Mouse (Mus musculus): ENCODE measurements at regions not wholly inside any gene's neighbourhood (a gene's known extent, or its start where the extent isn't known, plus 50 kb on each side); places are given as distances from the start of the nearest gene placed in this dataset.
"Not testable (repeated sequence)": the region's sequence is repeated elsewhere in the genome, so short reads cannot be mapped to it uniquely, and the experiment has no call there.

- no peak for DNase-seq (ENCODE audit: low read depth, low spot score)
Measured at GRCm38 (mm10) chr4:27529565-27529964, 1182.9 kb upstream of the Manea start.

GRCm38 (mm10) chr4:27520295-27520694, 1173.6 kb upstream of the Manea start:
- DNase-seq (ENCODE audit: low read depth, low spot score) = no peak

- peak; percentile 26 for DNase-seq (ENCODE audit: low read depth, low spot score)
Measured at GRCm38 (mm10) chr4:27504829-27505804, 1158.4 kb upstream of the Manea start.

GRCm38 (mm10) chr4:27497926-27498325, 1151.2 kb upstream of the Manea start:
- DNase-seq (ENCODE audit: low read depth, low spot score) = peak; percentile 91

- peak; percentile 10 for DNase-seq (ENCODE audit: low read depth, low spot score)
Measured at GRCm38 (mm10) chr4:27497274-27497673, 1150.6 kb upstream of the Manea start.

- peak; percentile 74 for DNase-seq (ENCODE audit: low read depth, low spot score)
Measured at GRCm38 (mm10) chr4:27491312-27491711, 1144.6 kb upstream of the Manea start.

GRCm38 (mm10) chr4:27449901-27450300, 1103.2 kb upstream of the Manea start:
- DNase-seq (ENCODE audit: low read depth, low spot score) = peak; percentile 51

- peak; percentile 31 for DNase-seq (ENCODE audit: low read depth, low spot score)
Measured at GRCm38 (mm10) chr4:27446310-27446709, 1099.6 kb upstream of the Manea start.

- no peak for DNase-seq (ENCODE audit: low read depth, low spot score)
Measured at GRCm38 (mm10) chr4:27429210-27429789, 1082.6 kb upstream of the Manea start.

GRCm38 (mm10) chr4:27425902-27426301, 1079.2 kb upstream of the Manea start:
- DNase-seq (ENCODE audit: low read depth, low spot score) = peak; percentile 96

- DNase-seq (ENCODE audit: low read depth, low spot score) = peak; percentile 5
Measured at GRCm38 (mm10) chr4:27423846-27424245, 1077.2 kb upstream of the Manea start.

GRCm38 (mm10) chr4:27418517-27418916, 1071.8 kb upstream of the Manea start:
- DNase-seq (ENCODE audit: low read depth, low spot score) = peak; percentile 93

GRCm38 (mm10) chr4:27384941-27385340, 1038.2 kb upstream of the Manea start:
- DNase-seq (ENCODE audit: low read depth, low spot score) = not testable (repeated sequence)

- DNase-seq (ENCODE audit: low read depth, low spot score) = no peak
Measured at GRCm38 (mm10) chr4:27346892-27347291, 1000.2 kb upstream of the Manea start.

GRCm38 (mm10) chr4:27333279-27333678, 986.6 kb upstream of the Manea start:
- DNase-seq (ENCODE audit: low read depth, low spot score) = no peak

All from brain, adult 2 months (tissue).